20 mouse cellular contexts compared by ENCODE assay signal in the genomic region with DNA sequence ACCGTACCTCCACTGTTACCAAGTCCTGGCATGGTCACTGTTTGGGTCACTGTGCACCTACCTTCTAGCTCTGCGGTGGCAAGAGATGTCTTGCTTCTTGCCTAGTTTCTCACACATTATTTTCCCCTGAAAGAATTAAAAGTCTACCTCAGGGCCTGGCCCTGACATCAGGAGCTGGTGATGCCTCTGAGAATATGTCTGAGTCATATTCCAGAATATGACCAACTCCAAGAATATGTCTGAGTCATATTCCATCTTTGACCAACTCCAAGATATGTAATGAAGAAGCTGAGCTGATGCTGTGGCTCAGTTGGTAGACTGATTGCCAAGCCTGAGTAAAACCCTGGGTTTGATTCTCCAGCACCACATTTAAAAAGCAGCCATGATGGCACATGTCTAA.
DNase-seq lines count a peak whose midpoint lies in the region; ATAC-seq and TF ChIP-seq lines count a peak whose summit lies in the region.
"Had no signal": no experiment of that assay in that cellular context is flagged by ENCODE, and none has a peak within 500 bp of the region (broad histone marks: within the 10 kb centered on the region; RNA-seq: fewer than 3 reads in every experiment).

No protein-coding gene starts in this region.

- H3K9ac ChIP-seq in heart, embryonic 13.5 days = no peak overlapping the region
- H3K9ac ChIP-seq: forebrain, embryonic 13.5 days; hindbrain, embryonic 13.5 days; limb, embryonic 15.5 days; liver, embryonic 14.5 days; lung, embryonic 14.5 days; stomach, embryonic 15.5 days had no signal

- 91% methylated on average over 2 of the region's 2 CpGs for WGBS in heart, embryonic 13.5 days

- H3K4me1 ChIP-seq in heart, embryonic 13.5 days = peaks cover 55% of the 10 kb centered on the region
- no peaks in the 10 kb centered on the region for H3K4me1 ChIP-seq in embryonic fibroblast, embryonic 13.5 days (ENCODE audit: control insufficient read depth, insufficient read depth, low read length)
- H3K4me1 ChIP-seq: forebrain, embryonic 13.5 days; hindbrain, embryonic 13.5 days; midbrain, embryonic 10.5 days; stomach, embryonic 15.5 days had no signal

- H3K27ac ChIP-seq in heart, embryonic 13.5 days (replicated peaks) = peak overlapping the region; percentile 94
- H3K27ac ChIP-seq in embryonic fibroblast, embryonic 13.5 days (ENCODE audit: insufficient read depth, low read length) = peak overlapping the region; percentile 77; the same call in 1 of the 2 replicates
- H3K27ac ChIP-seq: forebrain, embryonic 13.5 days; hindbrain, embryonic 13.5 days; limb, embryonic 15.5 days; liver, embryonic 14.5 days; midbrain, embryonic 10.5 days; stomach, embryonic 15.5 days had no signal

- H3K4me3 ChIP-seq in heart, embryonic 13.5 days = no peak overlapping the region
- H3K4me3 ChIP-seq in embryonic fibroblast, embryonic 13.5 days (ENCODE audit: insufficient read depth, low read length) = no peak overlapping the region
- H3K4me3 ChIP-seq: forebrain, embryonic 13.5 days; hindbrain, embryonic 13.5 days; limb, embryonic 15.5 days; midbrain, embryonic 10.5 days; stomach, embryonic 15.5 days had no signal

- intact Hi-C loops in heart, postnatal 14 days (cut with DNase I) = no loop called here
- intact Hi-C loops in left cerebral cortex, postnatal 10 days (cut with DNase I) = no loop called here

- no peak for TF ChIP-seq CTCF in embryonic fibroblast, embryonic 13.5 days (IDR thresholded peaks at IDR 0.05; ENCODE audit: borderline replicate concordance, insufficient read depth, low read length)

- peaks cover 22% of the 10 kb centered on the region for H3K9me3 ChIP-seq in heart, embryonic 13.5 days
- H3K9me3 ChIP-seq: forebrain, embryonic 13.5 days; hindbrain, embryonic 13.5 days; limb, embryonic 15.5 days; midbrain, embryonic 10.5 days; stomach, embryonic 15.5 days had no signal

- no peak for TF ChIP-seq POLR2A in embryonic fibroblast, embryonic 13.5 days (IDR thresholded peaks at IDR 0.05; ENCODE audit: low read depth, low read length)

- peaks cover 5% of the 10 kb centered on the region; the same call in 1 of the 2 replicates for H3K36me3 ChIP-seq in heart, embryonic 13.5 days
- H3K36me3 ChIP-seq: hindbrain, embryonic 13.5 days; limb, embryonic 15.5 days; midbrain, embryonic 10.5 days; stomach, embryonic 15.5 days had no signal

- no peaks in the 10 kb centered on the region for H3K27me3 ChIP-seq in heart, embryonic 13.5 days (replicated peaks)
- H3K27me3 ChIP-seq: forebrain, embryonic 13.5 days; hindbrain, embryonic 13.5 days; limb, embryonic 15.5 days; stomach, embryonic 15.5 days had no signal

- H3K4me2 ChIP-seq in heart, embryonic 13.5 days = 0 out of 2 replicates have a peak overlapping the region, but pooled peaks have one; percentile 11
- H3K4me2 ChIP-seq: forebrain, embryonic 13.5 days; hindbrain, embryonic 13.5 days; limb, embryonic 15.5 days; lung, embryonic 14.5 days; stomach, embryonic 15.5 days had no signal

- DNase-seq in heart, postnatal 14 days = no peak
- DNase-seq in 3134 (ENCODE audit: extremely low read depth, insufficient read length, low spot score) (peak; percentile 72), 416B (ENCODE audit: low read depth) (peak; percentile 34)
- DNase-seq in left cerebral cortex, adult 9 months (ENCODE audit: low spot score in 2 of 2) = no peak
- DNase-seq in left cerebral cortex, postnatal 10 days (ENCODE audit: extremely low spot score in 1 of 2, low spot score in 2 of 2) = no peak
- DNase-seq: adrenal gland, postnatal 10 days; cerebellum, adult 18-20 months; right cerebral cortex, postnatal 4 days; thymus, postnatal 25 days had no signal

- no peak for ATAC-seq in heart, embryonic 13.5 days (ENCODE audit: extremely low read depth, insufficient number of reproducible peaks, low FRiP score, low TSS enrichment)
- ATAC-seq: forebrain, embryonic 13.5 days; inflammation-experienced regulatory T-cells, adult 6 months; midbrain, embryonic 16.5 days had no signal

Comparison
In these comparisons a context has a peak if more than half of its experiments do, and no peak if none do; other contexts are left out.
1. DNase-seq: peak in 3134 (single experiment) and 416B (single experiment); none in heart, postnatal 14 days (0 of 2), left cerebral cortex, adult 9 months (0 of 2) and left cerebral cortex, postnatal 10 days (0 of 2).